In genomic region chr4:97923248-97923647, GRCm38 (mm10) we compare ENCODE assay signal across 13 mouse cellular contexts.
DNase-seq lines count a peak whose midpoint lies in the region; ATAC-seq and TF ChIP-seq lines count a peak whose summit lies in the region.
"Had no signal": no experiment of that assay in that cellular context is flagged by ENCODE, and none has a peak within 500 bp of the region (broad histone marks: within the 10 kb centered on the region; RNA-seq: fewer than 3 reads in every experiment).

No protein-coding gene starts in this region.

- ATAC-seq in embryonic facial prominence, embryonic 14.5 days (ENCODE audit: low read depth) = no peak
- ATAC-seq in hindbrain, postnatal 0 days = no peak
- ATAC-seq in hindbrain, embryonic 11.5 days (ENCODE audit: low FRiP score) = no peak
- ATAC-seq in stomach, embryonic 16.5 days (ENCODE audit: insufficient read depth, low FRiP score) = no peak
- ATAC-seq: intestine, embryonic 16.5 days had no signal

- 74% methylated on average over 5 of the region's 5 CpGs for WGBS in embryonic facial prominence, embryonic 14.5 days
- WGBS in embryonic facial prominence, embryonic 10.5 days = 90% methylated on average over 5 of the region's 5 CpGs
- 63% methylated on average over 5 of the region's 5 CpGs for WGBS in hindbrain, postnatal 0 days
- 88% methylated on average over 5 of the region's 5 CpGs for WGBS in hindbrain, embryonic 11.5 days
- WGBS in stomach, embryonic 16.5 days = 70% methylated on average over 5 of the region's 5 CpGs

- H3K4me1 ChIP-seq in embryonic facial prominence, embryonic 14.5 days (ENCODE audit: control insufficient read depth, insufficient read depth, low read length) = peaks cover 54% of the 10 kb centered on the region
- H3K4me1 ChIP-seq in embryonic facial prominence, embryonic 10.5 days = peaks cover 12% of the 10 kb centered on the region
- peaks cover 28% of the 10 kb centered on the region for H3K4me1 ChIP-seq in hindbrain, postnatal 0 days (ENCODE audit: insufficient read depth, low read length)
- no peaks in the 10 kb centered on the region for H3K4me1 ChIP-seq in hindbrain, embryonic 11.5 days (replicated peaks; ENCODE audit: control insufficient read depth, insufficient read depth, low read length)
- H3K4me1 ChIP-seq in testis, adult 2 months (ENCODE audit: control insufficient read depth, insufficient read depth, low read length) = no peaks in the 10 kb centered on the region
- peaks cover 29% of the 10 kb centered on the region for H3K4me1 ChIP-seq in stomach, embryonic 16.5 days (ENCODE audit: control insufficient read depth, insufficient read depth, low read length)

- no peaks in the 10 kb centered on the region for H3K36me3 ChIP-seq in embryonic facial prominence, embryonic 14.5 days (ENCODE audit: control insufficient read depth, insufficient read depth, low read length)
- H3K36me3 ChIP-seq in embryonic facial prominence, embryonic 10.5 days (replicated peaks) = no peaks in the 10 kb centered on the region
- H3K36me3 ChIP-seq in hindbrain, postnatal 0 days (ENCODE audit: insufficient read depth, low read length) = no peaks in the 10 kb centered on the region
- H3K36me3 ChIP-seq in hindbrain, embryonic 11.5 days (ENCODE audit: control insufficient read depth, insufficient read depth, low read length) = no peaks in the 10 kb centered on the region
- H3K36me3 ChIP-seq in testis, adult 2 months (ENCODE audit: control insufficient read depth, insufficient read depth, low read length) = no peaks in the 10 kb centered on the region
- no peaks in the 10 kb centered on the region for H3K36me3 ChIP-seq in stomach, embryonic 16.5 days (ENCODE audit: control insufficient read depth, insufficient read depth, low read length)
- H3K36me3 ChIP-seq: embryonic facial prominence, embryonic 13.5 days; neural tube, embryonic 12.5 days had no signal

- H3K4me2 ChIP-seq in embryonic facial prominence, embryonic 14.5 days (ENCODE audit: low read depth, low read length) = no peak overlapping the region
- H3K4me2 ChIP-seq in hindbrain, postnatal 0 days (ENCODE audit: low read depth, low read length) = no peak overlapping the region
- H3K4me2 ChIP-seq in hindbrain, embryonic 11.5 days (replicated peaks; ENCODE audit: low read depth, low read length) = no peak overlapping the region
- H3K4me2 ChIP-seq in stomach, embryonic 16.5 days (ENCODE audit: low read depth, low read length) = no peak overlapping the region
- H3K4me2 ChIP-seq: embryonic facial prominence, embryonic 13.5 days; midbrain, embryonic 11.5 days; neural tube, embryonic 12.5 days had no signal

- no peak for DNase-seq in embryonic facial prominence, embryonic 14.5 days (ENCODE audit: low spot score)
- no peak for DNase-seq in embryonic facial prominence, embryonic 10.5 days (ENCODE audit: low spot score)
- no peak for DNase-seq in hindbrain, postnatal 0 days (ENCODE audit: low spot score)
- DNase-seq in hindbrain, embryonic 11.5 days (ENCODE audit: low spot score) = no peak
- no peak for DNase-seq in testis, postnatal 10 days (ENCODE audit: low spot score)
- DNase-seq in testis, postnatal 14 days (ENCODE audit: low spot score) = no peak
- DNase-seq: right cerebral cortex, postnatal 25 days had no signal

- no peaks in the 10 kb centered on the region for H3K27me3 ChIP-seq in embryonic facial prominence, embryonic 14.5 days (replicated peaks; ENCODE audit: control insufficient read depth, insufficient read depth, low read length)
- H3K27me3 ChIP-seq in embryonic facial prominence, embryonic 10.5 days (replicated peaks; ENCODE audit: low read depth, poor library complexity, severe bottlenecking) = no peaks in the 10 kb centered on the region
- no peaks in the 10 kb centered on the region for H3K27me3 ChIP-seq in hindbrain, postnatal 0 days (ENCODE audit: insufficient read depth, low read length)
- no peaks in the 10 kb centered on the region for H3K27me3 ChIP-seq in hindbrain, embryonic 11.5 days (ENCODE audit: control insufficient read depth, insufficient read depth, low read length)
- no peaks in the 10 kb centered on the region for H3K27me3 ChIP-seq in testis, adult 2 months (ENCODE audit: control insufficient read depth, insufficient read depth, low read length)
- no peaks in the 10 kb centered on the region for H3K27me3 ChIP-seq in stomach, embryonic 16.5 days (ENCODE audit: control insufficient read depth, insufficient read depth, low read length)
- H3K27me3 ChIP-seq: embryonic facial prominence, embryonic 13.5 days; neural tube, embryonic 12.5 days had no signal

- no peak overlapping the region for H3K9ac ChIP-seq in embryonic facial prominence, embryonic 14.5 days (ENCODE audit: low read depth, low read length)
- no peak overlapping the region for H3K9ac ChIP-seq in hindbrain, postnatal 0 days (replicated peaks; ENCODE audit: low read length)
- no peak overlapping the region for H3K9ac ChIP-seq in hindbrain, embryonic 11.5 days (ENCODE audit: low read depth, low read length)
- no peak overlapping the region for H3K9ac ChIP-seq in stomach, embryonic 16.5 days (ENCODE audit: low read length)
- H3K9ac ChIP-seq: embryonic facial prominence, embryonic 13.5 days; neural tube, embryonic 12.5 days had no signal

- no peak for TF ChIP-seq POLR2A in testis, adult 2 months (IDR thresholded peaks at IDR 0.05; ENCODE audit: control insufficient read depth, low read depth, low read length)

- TF ChIP-seq CTCF in hindbrain, postnatal 0 days (IDR thresholded peaks at IDR 0.05; ENCODE audit: low read depth) = no peak
- TF ChIP-seq CTCF in testis, adult 2 months (IDR thresholded peaks at IDR 0.05; ENCODE audit: control insufficient read depth, insufficient read depth, insufficient replicate concordance, low read depth, low read length) = no peak

- no peaks in the 10 kb centered on the region for H3K9me3 ChIP-seq in embryonic facial prominence, embryonic 14.5 days (ENCODE audit: control insufficient read depth, low read length)
- H3K9me3 ChIP-seq in embryonic facial prominence, embryonic 10.5 days = no peaks in the 10 kb centered on the region
- no peaks in the 10 kb centered on the region for H3K9me3 ChIP-seq in hindbrain, postnatal 0 days (ENCODE audit: low read length)
- H3K9me3 ChIP-seq in hindbrain, embryonic 11.5 days (ENCODE audit: control insufficient read depth, low read length) = no peaks in the 10 kb centered on the region
- H3K9me3 ChIP-seq in stomach, embryonic 16.5 days (replicated peaks; ENCODE audit: control insufficient read depth, low read length) = no peaks in the 10 kb centered on the region
- H3K9me3 ChIP-seq: embryonic facial prominence, embryonic 13.5 days; neural tube, embryonic 12.5 days had no signal

- no peak overlapping the region for H3K4me3 ChIP-seq in embryonic facial prominence, embryonic 14.5 days (ENCODE audit: low read depth, low read length)
- H3K4me3 ChIP-seq in embryonic facial prominence, embryonic 10.5 days = no peak overlapping the region
- no peak overlapping the region for H3K4me3 ChIP-seq in hindbrain, postnatal 0 days (ENCODE audit: low read length)
- no peak overlapping the region for H3K4me3 ChIP-seq in hindbrain, embryonic 11.5 days (ENCODE audit: low read depth, low read length)
- no peak overlapping the region for H3K4me3 ChIP-seq in testis, adult 2 months (ENCODE audit: control insufficient read depth, low read depth, low read length)
- H3K4me3 ChIP-seq in stomach, embryonic 16.5 days (replicated peaks; ENCODE audit: low read length) = no peak overlapping the region
- H3K4me3 ChIP-seq: embryonic facial prominence, embryonic 13.5 days; neural tube, embryonic 12.5 days had no signal

- peak overlapping the region; percentile 40; the same call in 1 of the 2 replicates for H3K27ac ChIP-seq in embryonic facial prominence, embryonic 14.5 days (replicated peaks; ENCODE audit: low read depth, low read length)
- no peak overlapping the region for H3K27ac ChIP-seq in embryonic facial prominence, embryonic 10.5 days (replicated peaks)
- H3K27ac ChIP-seq in hindbrain, postnatal 0 days = peak overlapping the region; percentile 52
- no peak overlapping the region for H3K27ac ChIP-seq in hindbrain, embryonic 11.5 days (ENCODE audit: low read depth, low read length)
- H3K27ac ChIP-seq in testis, adult 2 months (ENCODE audit: control insufficient read depth, insufficient read depth, low read depth, low read length) = peak overlapping the region; percentile 49
- H3K27ac ChIP-seq in stomach, embryonic 16.5 days (ENCODE audit: low read length) = peak overlapping the region; percentile 30; the same call in 1 of the 2 replicates
- H3K27ac ChIP-seq: embryonic facial prominence, embryonic 13.5 days; neural tube, embryonic 12.5 days had no signal

Comparison
In these comparisons a context has a peak if more than half of its experiments do, and no peak if none do; other contexts are left out.
1. H3K27ac ChIP-seq: peak in embryonic facial prominence, embryonic 14.5 days (single experiment), hindbrain, postnatal 0 days (single experiment), testis, adult 2 months (single experiment) and stomach, embryonic 16.5 days (single experiment); none in embryonic facial prominence, embryonic 10.5 days (single experiment) and hindbrain, embryonic 11.5 days (single experiment).